Mouse (Mus musculus) liver, adult 10 weeks (tissue): ENCODE measurements around the gene 4933427I04Rik. TPM values are rescaled to one million over a fixed set of nuclear protein-coding genes. Genes with fewer than 3 reads are reported as not detected.

ENCODE experiments used
- polyA plus RNA-seq: library from polyadenylated mRNA; stranded (reverse); fragments of 350-450 nt; fragmentation: Illumina TruSeq; extraction: RNeasy Lipid Tissue Mini Kit (QIAGEN cat#74804); gene quantifications from one replicate; pipeline ENCODE4 v1.2.3, GENCODE M21; 2014; ENCODE audit warnings: low read depth, low replicate concordance

4933427I04Rik gene
- polyA plus RNA-seq, result not detected

GRCm38 (mm10) chr4:123859379-123859778 lies at the start of gene 4933427I04Rik:
Gene 4933427I04Rik (plus strand): TSS chr4:123859679.

DNA sequence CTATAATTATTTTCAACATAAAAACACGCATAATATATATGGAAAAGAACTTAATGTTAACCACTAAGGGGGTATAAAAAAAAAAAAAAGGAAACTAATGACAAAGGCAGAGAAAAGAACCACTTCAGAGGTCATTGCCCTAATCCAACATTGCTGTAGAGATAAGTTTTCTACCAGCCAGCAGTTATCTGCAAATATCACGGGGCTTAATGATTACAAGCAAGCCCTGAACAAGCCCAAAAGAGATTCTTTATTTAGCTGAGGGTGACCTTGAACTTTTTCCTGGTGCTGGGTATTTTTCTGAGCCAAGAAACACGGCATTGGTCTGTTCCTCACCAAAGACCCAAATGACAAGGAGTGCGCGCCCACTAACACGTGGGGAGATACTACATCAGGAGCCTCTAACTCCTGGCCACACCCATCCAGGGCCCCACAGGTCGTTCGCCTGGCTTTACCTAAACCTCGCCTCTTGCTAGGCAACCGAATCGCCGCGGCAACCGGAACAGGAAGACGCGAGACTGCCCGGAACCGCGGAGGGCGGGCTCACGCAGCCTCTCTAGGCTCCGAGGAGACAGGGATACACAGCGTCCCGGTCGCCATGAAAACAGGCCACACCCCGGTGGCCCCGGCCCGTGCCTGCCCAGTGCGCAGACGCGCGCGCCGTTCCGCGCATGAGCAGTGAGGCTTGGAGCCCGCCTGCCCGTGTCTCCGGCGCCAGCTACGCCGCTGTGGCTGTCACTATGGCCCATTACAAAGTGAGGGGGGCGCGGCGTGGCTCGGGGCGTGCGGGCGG lies 45.0 kb downstream of the 4933427I04Rik start, which contains the start of gene Mycbp:
Gene Mycbp, plus strand, starts transcription at position 500 of the 793 bp plus-strand sequence.

Other genes starting within 250 kb of the 4933427I04Rik start
- gene Macf1, start 175.3 kb upstream of the 4933427I04Rik start, polyA plus RNA-seq, result 50.5 TPM
- 40.2 TPM for gene Ndufs5, start 141.5 kb upstream of the 4933427I04Rik start, polyA plus RNA-seq
- gene Akirin1, start 109.3 kb upstream of the 4933427I04Rik start, polyA plus RNA-seq, result 41.5 TPM
- not detected for gene Rhbdl2, start 71.8 kb upstream of the 4933427I04Rik start, polyA plus RNA-seq
- gene Mycbp, start 45.2 kb downstream of the 4933427I04Rik start, polyA plus RNA-seq, result 40.1 TPM
- gene Rragc, start 57.8 kb downstream of the 4933427I04Rik start, polyA plus RNA-seq, result 83.6 TPM
- not detected for gene 4930535I16Rik, start 58.3 kb downstream of the 4933427I04Rik start, polyA plus RNA-seq